Mouse (Mus musculus) limb, embryonic 14.5 days (tissue): ENCODE data around the gene Rps6ka5. TPM values are rescaled to one million over a fixed set of nuclear protein-coding genes. Genes with fewer than 3 reads are reported as not detected.

Experiments
- ATAC-seq: fragments of 200-750 bp; cut with Nextera tagmentation; 2 replicates; pipeline ENCODE4 v1.8.0; 2017; ENCODE audit warnings: low read depth, moderate number of reproducible peaks, moderate TSS enrichment; ENCODE audit not compliant: low FRiP score
- DNase-seq: peaks from one replicate; pipeline ENCODE4 v3.0.0-alpha.2; 2015; ENCODE audit warnings: low spot score
- H3K27ac ChIP-seq: fragments of 300-500 bp; sonication (generic); replicated peaks from 2 replicates; pipeline ENCODE4 v1.5.1; 2014; ENCODE audit warnings: low read depth, mild to moderate bottlenecking, low read length, moderate library complexity, mixed read lengths
- H3K27me3 ChIP-seq: fragments of 300-500 bp; sonication (generic); 2 replicates; pipeline ENCODE4 v1.6.1; 2014; ENCODE audit warnings: low read length, mixed read lengths; ENCODE audit not compliant: control insufficient read depth, insufficient read depth
- H3K36me3 ChIP-seq: fragments of 300-500 bp; sonication (generic); 2 replicates; pipeline ENCODE4 v1.6.1; 2014; ENCODE audit warnings: mild to moderate bottlenecking, low read length, moderate library complexity, mixed read lengths; ENCODE audit not compliant: control insufficient read depth, insufficient read depth
- H3K4me1 ChIP-seq: fragments of 300-500 bp; sonication (generic); 2 replicates; pipeline ENCODE4 v1.6.1; 2014; ENCODE audit warnings: antibody characterized with exemption, low read length, mixed read lengths; ENCODE audit not compliant: control insufficient read depth, insufficient read depth
- H3K4me2 ChIP-seq: fragments of 300-500 bp; sonication (generic); replicated peaks from 2 replicates; pipeline ENCODE4 v1.6.1; 2014; ENCODE audit warnings: low read depth, mild to moderate bottlenecking, low read length, moderate library complexity; ENCODE audit not compliant: severe bottlenecking
- H3K4me3 ChIP-seq: fragments of 300-500 bp; sonication (generic); replicated peaks from 2 replicates; pipeline ENCODE4 v1.5.1; 2014; ENCODE audit warnings: low read length
- H3K9ac ChIP-seq: fragments of 300-500 bp; sonication (generic); 2 replicates; pipeline ENCODE4 v1.6.1; 2014; ENCODE audit warnings: mild to moderate bottlenecking, low read depth, low read length, moderate library complexity; ENCODE audit not compliant: severe bottlenecking
- H3K9me3 ChIP-seq: fragments of 300-500 bp; sonication (generic); 2 replicates; pipeline ENCODE4 v1.6.1; 2016; ENCODE audit warnings: low read length; ENCODE audit not compliant: control insufficient read depth
- POLR2A ChIP-seq: fragments of 200-500 bp; IDR thresholded peaks from 2 replicates; pipeline ENCODE4 v1.8.0; 2012; ENCODE audit warnings: inconsistent platforms, mild to moderate bottlenecking, moderate library complexity, borderline replicate concordance; ENCODE audit not compliant: insufficient read depth, insufficient read length; ENCODE audit errors: extremely low read depth
- WGBS: fragments of 180-500 bp; shearing (Covaris S2); extraction: QIAGEN DNeasy Blood & Tissue Kit; methylation state at CpG from one replicate; pipeline ENCODE4 v1.1.7; 2014; 5-methylcytosine and 5-hydroxymethylcytosine counted together
- polyA plus RNA-seq, 2 experiments: library from polyadenylated mRNA; depleted of rRNA in 1 of 2; stranded (reverse) in 1 of 2; unstranded in 1 of 2; fragments of >200 nt; fragmentation: Nextera tagmentation in 1 of 2; extraction: Ambion mirVana in 1 of 2; gene quantifications; 2 replicates each; pipeline versions ENCODE4 v1.2.1 to v1.2.3; 2012 to 2014

Gene Rps6ka5
- polyA plus RNA-seq, 2 experiments = 4.4 to 5.7 TPM

GRCm38 (mm10) chr12:100527753-100528152 lies 199.0 kb downstream of the Rps6ka5 start:
- H3K4me3 ChIP-seq = no peak overlapping the region

DNA sequence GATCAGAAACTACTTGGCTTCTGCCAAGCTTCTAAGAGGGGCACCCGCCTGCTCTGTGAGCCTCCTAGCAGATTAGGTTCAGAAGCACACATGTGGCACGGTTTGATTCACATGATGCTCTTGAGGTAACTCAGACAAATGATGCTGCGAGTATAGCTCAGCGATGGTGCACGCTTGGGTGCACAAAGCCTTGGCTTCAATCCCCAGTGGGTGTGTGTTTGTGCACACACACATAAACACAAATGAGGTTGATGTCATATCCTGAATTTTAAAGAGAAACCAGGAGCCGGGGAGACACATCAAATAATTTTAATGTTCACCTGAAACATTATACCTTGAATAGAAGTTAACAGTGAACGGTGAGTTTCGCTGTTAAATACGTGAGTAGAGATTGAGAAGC lies 199.5 kb downstream of the Rps6ka5 start:
- Histone ChIP-seq H3K27ac (no peak overlapping the region), H3K4me2 (peak overlapping the region; percentile 35; the same call in 1 of the 2 replicates), H3K9me3 (no peaks in the 10 kb centered on the region), H3K4me1 (peaks cover 6% of the 10 kb centered on the region; the same call in 1 of the 2 replicates), H3K4me3 (no peak overlapping the region), H3K36me3 (no peaks in the 10 kb centered on the region), H3K9ac (no peak overlapping the region), H3K27me3 (no peaks in the 10 kb centered on the region)
- ATAC-seq = no peak
- TF ChIP-seq POLR2A = no peak
- WGBS = 74% methylated on average over 9 of the region's 9 CpGs
- no peak for DNase-seq

More at GRCm38 (mm10) chr12:100527753-100528152, 199.0 kb downstream of the Rps6ka5 start:
- Histone ChIP-seq H3K4me2 (peak overlapping the region; percentile 35; the same call in 1 of the 2 replicates), H3K36me3 (no peaks in the 10 kb centered on the region), H3K4me1 (peaks cover 6% of the 10 kb centered on the region; the same call in 1 of the 2 replicates), H3K9ac (no peak overlapping the region), H3K27ac (no peak overlapping the region), H3K9me3 (no peaks in the 10 kb centered on the region), H3K27me3 (no peaks in the 10 kb centered on the region)
- no peak for TF ChIP-seq POLR2A
- ATAC-seq (peak; percentile 98), DNase-seq (peak; percentile 85)
- 9% methylated on average over 9 of the region's 9 CpGs for WGBS

DNA sequence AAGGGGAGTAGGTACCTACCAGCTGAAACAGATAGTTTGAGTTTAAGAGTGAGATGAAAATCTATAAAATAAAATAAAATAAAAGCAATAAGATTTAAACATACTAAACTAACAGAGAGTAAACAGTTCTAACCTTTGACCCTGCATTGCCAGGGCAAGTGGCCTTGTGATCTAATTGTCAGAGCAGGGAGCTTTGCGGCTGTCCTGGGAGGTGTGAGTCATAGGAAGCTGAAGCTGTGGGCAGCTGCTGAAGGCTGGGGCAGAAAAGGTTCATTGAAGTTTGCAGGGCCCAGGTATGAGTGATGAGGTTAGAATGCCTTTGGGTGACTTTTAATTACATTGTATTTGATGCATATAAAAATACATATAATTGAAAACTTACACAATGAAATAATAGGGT lies 200.8 kb downstream of the Rps6ka5 start:
- 35% methylated on average over 1 of the region's 1 CpGs for WGBS
- DNase-seq (no peak), ATAC-seq (no peak)
- Histone ChIP-seq H3K4me1 (peaks cover 7% of the 10 kb centered on the region), H3K9ac (no peak overlapping the region), H3K27me3 (no peaks in the 10 kb centered on the region), H3K9me3 (no peaks in the 10 kb centered on the region), H3K36me3 (no peaks in the 10 kb centered on the region), H3K4me3 (no peak overlapping the region), H3K27ac (no peak overlapping the region), H3K4me2 (no peak overlapping the region)
- TF ChIP-seq POLR2A = no peak

- Histone ChIP-seq H3K27me3 (no peaks in the 10 kb centered on the region), H3K27ac (peak within 1 kb of the TSS; percentile 84), H3K4me3 (peak within 1 kb of the TSS; percentile 87), H3K36me3 (no peaks in the 10 kb centered on the region; the same call in 1 of the 2 replicates), H3K4me1 (peaks cover 12% of the 10 kb centered on the region), H3K9ac (peak within 1 kb of the TSS; percentile 95), H3K9me3 (no peaks in the 10 kb centered on the region), H3K4me2 (peak within 1 kb of the TSS; percentile 87)
- DNase-seq (no peak), ATAC-seq (peak; percentile 80)
- no peak for TF ChIP-seq POLR2A
- WGBS = 5% methylated on average over 8 of the region's 42 CpGs
These were observed 206.0 kb downstream of the Rps6ka5 start, which contains the start of gene Ttc7b for GRCm38 (mm10) chr12:100520794-100521186. TSS of gene Ttc7b (minus strand) at chr12:100520826.

- peak; percentile 36 for DNase-seq
- TF ChIP-seq POLR2A = no peak
- under 1% methylated on average over 49 of the region's 76 CpGs for WGBS
- Histone ChIP-seq H3K36me3 (no peaks in the 10 kb centered on the region; the same call in 1 of the 2 replicates), H3K27me3 (no peaks in the 10 kb centered on the region), H3K4me2 (peak overlapping the region; percentile 87), H3K27ac (peak overlapping the region; percentile 84), H3K4me1 (peaks cover 12% of the 10 kb centered on the region), H3K4me3 (peak overlapping the region; percentile 87), H3K9ac (peak overlapping the region; percentile 95), H3K9me3 (no peaks in the 10 kb centered on the region)
- ATAC-seq = peak; percentile 56
These were observed 206.5 kb downstream of the Rps6ka5 start for GRCm38 (mm10) chr12:100520077-100520793.
